Mouse (Mus musculus) limb, embryonic 10.5 days (tissue): ENCODE results near the gene Slc44a3. TPM values are rescaled to one million over a fixed set of nuclear protein-coding genes. Genes with fewer than 3 reads are reported as not detected.

Source experiments
- DNase-seq: peaks from one replicate; pipeline ENCODE4 v3.0.0-alpha.2; 2017; ENCODE audit warnings: low spot score
- H3K27ac ChIP-seq: fragments of 300-500 bp; sonication (generic); 2 replicates; pipeline ENCODE4 v1.5.1; 2016; ENCODE audit warnings: mild to moderate bottlenecking
- H3K27me3 ChIP-seq: fragments of 300-500 bp; sonication (generic); 2 replicates; pipeline ENCODE4 v1.6.1; 2016; ENCODE audit warnings: low read depth, mild to moderate bottlenecking; ENCODE audit not compliant: poor library complexity, severe bottlenecking
- H3K36me3 ChIP-seq: fragments of 300-500 bp; sonication (generic); 2 replicates; pipeline ENCODE4 v1.6.1; 2016; ENCODE audit warnings: mild to moderate bottlenecking, moderate library complexity
- H3K4me1 ChIP-seq: fragments of 300-500 bp; sonication (generic); 2 replicates; pipeline ENCODE4 v1.6.1; 2016
- H3K4me3 ChIP-seq: fragments of 300-500 bp; sonication (generic); 2 replicates; pipeline ENCODE4 v1.5.1; 2016; ENCODE audit warnings: mild to moderate bottlenecking, moderate library complexity
- H3K9me3 ChIP-seq: fragments of 300-500 bp; sonication (generic); replicated peaks from 2 replicates; pipeline ENCODE4 v1.6.1; 2016; ENCODE audit warnings: mild to moderate bottlenecking
- WGBS: fragments of 180-500 bp; shearing (Covaris S2); methylation state at CpG from one replicate; pipeline ENCODE4 v1.1.7; 2016; 5-methylcytosine and 5-hydroxymethylcytosine counted together
- polyA plus RNA-seq: library from polyadenylated mRNA; unstranded; fragments of >200 nt; fragmentation: Nextera tagmentation; extraction: Ambion mirVana; gene quantifications from 2 replicates; pipeline ENCODE4 v1.2.1, GENCODE M21; 2016

The Slc44a3 gene
- polyA plus RNA-seq, 1 experiment from 2014 or later: 0.53 TPM

GRCm38 (mm10) chr3:121509141-121509540, 23.1 kb downstream of the Slc44a3 start:
- no peaks in the 10 kb centered on the region for H3K27me3 ChIP-seq
- 54% methylated on average over 5 of the region's 5 CpGs for WGBS
- no peak overlapping the region for H3K27ac ChIP-seq
- H3K36me3 ChIP-seq: no peaks in the 10 kb centered on the region
- no peaks in the 10 kb centered on the region for H3K4me1 ChIP-seq
- DNase-seq: no peak
- H3K9me3 ChIP-seq: no peaks in the 10 kb centered on the region
- H3K4me3 ChIP-seq: no peak overlapping the region

GRCm38 (mm10) chr3:121507678-121508077, 24.5 kb downstream of the Slc44a3 start:
- Histone ChIP-seq H3K4me1 (no peaks in the 10 kb centered on the region), H3K36me3 (no peaks in the 10 kb centered on the region), H3K9me3 (no peaks in the 10 kb centered on the region), H3K4me3 (no peak overlapping the region), H3K27me3 (no peaks in the 10 kb centered on the region), H3K27ac (no peak overlapping the region)
- WGBS: 93% methylated on average over 14 of the region's 14 CpGs
- no peak for DNase-seq

DNA sequence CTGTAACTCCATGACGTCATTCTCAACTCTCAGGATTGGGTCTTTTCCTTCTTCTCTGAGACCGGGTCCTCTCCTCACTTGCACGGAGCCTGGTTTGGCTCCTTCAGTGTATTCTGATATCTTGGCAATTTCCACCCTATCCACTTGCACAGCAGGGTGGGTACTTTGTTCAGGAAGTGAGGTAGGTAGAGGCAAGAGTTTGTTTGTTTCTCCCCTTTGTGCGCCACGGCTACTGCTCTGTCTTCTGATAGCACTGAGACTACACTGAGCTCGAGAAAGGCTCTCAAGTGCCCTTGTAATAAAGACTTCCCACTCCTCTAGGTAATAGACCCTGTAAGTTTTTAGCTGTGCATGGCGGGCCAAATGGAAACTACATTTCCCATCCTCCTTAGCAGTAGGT, 25.4 kb downstream of the Slc44a3 start:
- Histone ChIP-seq H3K4me3 (no peak overlapping the region), H3K36me3 (no peaks in the 10 kb centered on the region), H3K4me1 (no peaks in the 10 kb centered on the region), H3K27me3 (no peaks in the 10 kb centered on the region), H3K9me3 (no peaks in the 10 kb centered on the region), H3K27ac (no peak overlapping the region)
- WGBS: 88% methylated on average over 7 of the region's 7 CpGs
- DNase-seq: no peak

- DNase-seq: no peak
- Histone ChIP-seq H3K27ac (no peak overlapping the region), H3K4me1 (no peaks in the 10 kb centered on the region), H3K27me3 (no peaks in the 10 kb centered on the region), H3K9me3 (no peaks in the 10 kb centered on the region), H3K4me3 (no peak overlapping the region), H3K36me3 (no peaks in the 10 kb centered on the region)
- 92% methylated on average over 8 of the region's 8 CpGs for WGBS
These were observed 26.0 kb downstream of the Slc44a3 start for GRCm38 (mm10) chr3:121506175-121506574.

- DNase-seq: no peak
- no peak overlapping the region for H3K4me3 ChIP-seq
- H3K4me1 ChIP-seq: no peaks in the 10 kb centered on the region
- WGBS: 76% methylated on average over 8 of the region's 8 CpGs
- no peaks in the 10 kb centered on the region for H3K9me3 ChIP-seq
- H3K27me3 ChIP-seq: no peaks in the 10 kb centered on the region
- H3K27ac ChIP-seq: no peak overlapping the region
- no peaks in the 10 kb centered on the region for H3K36me3 ChIP-seq
These were observed 27.2 kb downstream of the Slc44a3 start for GRCm38 (mm10) chr3:121504927-121505487.

DNA sequence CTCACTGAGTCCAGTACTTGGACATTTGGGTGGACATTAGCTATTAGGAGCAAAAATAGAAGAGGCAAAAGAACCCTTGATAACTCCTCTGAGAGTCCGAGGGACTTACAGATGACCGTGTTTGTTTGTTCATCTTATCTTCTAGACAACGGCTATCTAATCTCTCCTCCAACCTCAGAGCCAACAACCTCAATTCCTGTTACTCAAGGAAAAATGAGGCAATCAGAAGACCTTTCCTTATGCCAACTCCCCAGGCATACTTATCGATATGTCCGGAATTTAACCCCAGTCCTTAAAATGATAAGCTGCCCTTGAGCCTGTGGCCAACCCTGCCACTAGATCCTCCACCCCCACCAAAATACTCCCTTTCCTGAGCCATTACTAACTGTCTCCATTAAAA, 31.5 kb downstream of the Slc44a3 start:
- Histone ChIP-seq H3K27me3 (no peaks in the 10 kb centered on the region), H3K4me1 (no peaks in the 10 kb centered on the region), H3K36me3 (no peaks in the 10 kb centered on the region), H3K9me3 (no peaks in the 10 kb centered on the region), H3K27ac (no peak overlapping the region), H3K4me3 (no peak overlapping the region)
- no peak for DNase-seq
- WGBS: 95% methylated on average over 5 of the region's 5 CpGs

DNA sequence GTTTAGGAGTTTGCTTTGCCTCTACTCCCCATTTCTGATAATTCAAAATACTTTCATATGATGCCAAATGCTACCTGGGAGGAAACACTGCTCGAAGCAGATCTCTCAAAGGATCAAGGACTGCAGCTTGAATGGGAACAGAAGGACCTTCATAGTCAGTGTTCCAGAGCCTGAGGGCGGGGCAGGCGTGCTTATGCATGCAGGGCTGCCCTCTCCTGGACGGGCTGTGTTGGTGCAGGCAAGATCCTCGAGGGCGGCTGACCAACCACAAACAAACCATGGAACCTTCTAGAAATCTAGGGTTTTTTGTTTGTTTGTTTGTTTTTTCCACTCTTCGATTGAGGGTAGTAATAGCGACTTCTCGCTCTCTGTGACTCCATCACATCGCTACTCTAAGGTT, 32.0 kb downstream of the Slc44a3 start:
- no peaks in the 10 kb centered on the region for H3K27me3 ChIP-seq
- no peak overlapping the region for H3K4me3 ChIP-seq
- peak; percentile 77 for DNase-seq
- no peaks in the 10 kb centered on the region for H3K9me3 ChIP-seq
- H3K27ac ChIP-seq: no peak overlapping the region
- H3K36me3 ChIP-seq: no peaks in the 10 kb centered on the region
- 64% methylated on average over 10 of the region's 10 CpGs for WGBS
- no peaks in the 10 kb centered on the region for H3K4me1 ChIP-seq

DNA sequence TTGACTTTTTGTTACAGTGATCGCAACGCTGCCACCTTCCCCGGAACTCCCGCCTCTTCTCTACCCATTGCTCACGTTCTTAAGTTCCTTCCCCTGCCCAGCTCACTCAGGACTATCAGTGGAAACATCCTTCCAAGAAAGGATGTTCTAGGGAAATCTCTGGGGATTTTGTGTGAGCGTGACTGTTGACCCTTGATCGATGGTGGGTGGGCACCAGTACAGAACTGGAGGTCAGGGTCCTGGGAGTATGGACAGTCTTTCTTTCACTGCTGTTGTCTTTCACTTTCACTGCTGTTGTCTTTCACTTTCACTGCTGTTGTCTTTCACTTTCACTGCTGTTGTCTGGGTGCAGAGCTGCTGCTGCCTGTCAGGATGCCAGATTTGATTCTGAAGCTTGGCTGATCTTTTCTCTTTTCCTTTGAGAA, 38.2 kb downstream of the Slc44a3 start:
- DNase-seq: no peak
- Histone ChIP-seq H3K36me3 (no peaks in the 10 kb centered on the region), H3K9me3 (no peaks in the 10 kb centered on the region), H3K27me3 (no peaks in the 10 kb centered on the region), H3K27ac (no peak overlapping the region), H3K4me3 (no peak overlapping the region), H3K4me1 (peaks cover 17% of the 10 kb centered on the region; the same call in 1 of the 2 replicates)
- WGBS: 83% methylated on average over 7 of the region's 7 CpGs

- no peaks in the 10 kb centered on the region for H3K36me3 ChIP-seq
- H3K4me3 ChIP-seq: no peak overlapping the region
- 17% methylated on average over 5 of the region's 5 CpGs for WGBS
- H3K4me1 ChIP-seq: peaks cover 17% of the 10 kb centered on the region; the same call in 1 of the 2 replicates
- no peak overlapping the region for H3K27ac ChIP-seq
- H3K27me3 ChIP-seq: no peaks in the 10 kb centered on the region
- no peak for DNase-seq
- H3K9me3 ChIP-seq: no peaks in the 10 kb centered on the region
These were observed 40.2 kb downstream of the Slc44a3 start for GRCm38 (mm10) chr3:121492026-121492425.

- Histone ChIP-seq H3K27ac (no peak overlapping the region), H3K27me3 (no peaks in the 10 kb centered on the region), H3K4me1 (peaks cover 17% of the 10 kb centered on the region; the same call in 1 of the 2 replicates), H3K9me3 (no peaks in the 10 kb centered on the region), H3K4me3 (no peak overlapping the region), H3K36me3 (no peaks in the 10 kb centered on the region)
- DNase-seq: no peak
- 63% methylated on average over 5 of the region's 5 CpGs for WGBS
These were observed 41.3 kb downstream of the Slc44a3 start for GRCm38 (mm10) chr3:121490941-121491340.

- H3K4me1 ChIP-seq: peaks cover 17% of the 10 kb centered on the region; the same call in 1 of the 2 replicates
- H3K9me3 ChIP-seq: no peaks in the 10 kb centered on the region
- H3K36me3 ChIP-seq: no peaks in the 10 kb centered on the region
- H3K27me3 ChIP-seq: no peaks in the 10 kb centered on the region
- WGBS: 85% methylated on average over 12 of the region's 12 CpGs
- DNase-seq: no peak
- H3K27ac ChIP-seq: peak overlapping the region; percentile 19; the same call in 1 of the 2 replicates
- no peak overlapping the region for H3K4me3 ChIP-seq
These were observed 42.6 kb downstream of the Slc44a3 start for GRCm38 (mm10) chr3:121489462-121490118.

DNA sequence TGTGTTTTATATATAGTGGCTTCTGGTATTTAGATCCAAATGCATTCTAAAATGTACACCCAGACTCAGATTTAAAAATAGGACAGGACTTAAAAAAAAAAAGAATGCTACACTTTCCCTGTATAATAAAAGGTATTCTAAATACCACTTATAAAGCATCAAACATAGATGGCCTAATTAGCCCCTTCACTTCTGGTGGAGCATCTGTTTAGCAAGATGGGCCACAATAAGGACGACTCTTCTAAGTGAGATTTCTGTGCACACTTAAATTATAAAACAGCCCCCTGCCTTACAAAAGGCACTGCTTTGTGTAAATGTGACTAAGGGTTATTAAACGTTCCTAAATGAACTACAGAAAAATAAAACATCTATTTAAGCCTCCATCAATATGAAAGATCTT, 47.0 kb downstream of the Slc44a3 start:
- WGBS: 82% methylated on average over 2 of the region's 2 CpGs
- Histone ChIP-seq H3K4me1 (peaks cover 37% of the 10 kb centered on the region), H3K4me3 (no peak overlapping the region), H3K36me3 (no peaks in the 10 kb centered on the region), H3K9me3 (no peaks in the 10 kb centered on the region), H3K27me3 (peaks cover 6% of the 10 kb centered on the region; the same call in 1 of the 2 replicates), H3K27ac (no peak overlapping the region)
- no peak for DNase-seq

GRCm38 (mm10) chr3:121483266-121484161, 48.7 kb downstream of the Slc44a3 start:
- Histone ChIP-seq H3K9me3 (no peaks in the 10 kb centered on the region), H3K27ac (no peak overlapping the region), H3K4me3 (no peak overlapping the region), H3K27me3 (peaks cover 11% of the 10 kb centered on the region; the same call in 1 of the 2 replicates), H3K36me3 (no peaks in the 10 kb centered on the region), H3K4me1 (peaks cover 35% of the 10 kb centered on the region)
- DNase-seq: no peak
- WGBS: 41% methylated on average over 25 of the region's 25 CpGs
